Mouse (Mus musculus) forebrain, embryonic 16.5 days (tissue): Measurements from ENCODE around the gene Med12l. TPM values are rescaled to one million over a fixed set of nuclear protein-coding genes. Genes with fewer than 3 reads are reported as not detected.
"Not testable (repeated sequence)": the region's sequence is repeated elsewhere in the genome, so short reads cannot be mapped to it uniquely, and the experiment has no call there.

Experiments used
- ATAC-seq: fragments of 200-750 bp; cut with Nextera tagmentation; 2 replicates; pipeline ENCODE4 v1.8.0; 2017; ENCODE audit warnings: mild to moderate bottlenecking, moderate library complexity
- H3K27ac ChIP-seq: fragments of 300-500 bp; sonication (generic); 2 replicates; pipeline ENCODE4 v1.5.1; 2014; ENCODE audit warnings: low read length, control low read depth
- H3K27me3 ChIP-seq: fragments of 300-500 bp; sonication (generic); replicated peaks from 2 replicates; pipeline ENCODE4 v1.6.1; 2014; ENCODE audit warnings: low read length; ENCODE audit not compliant: control insufficient read depth, insufficient read depth
- H3K36me3 ChIP-seq: fragments of 300-500 bp; sonication (generic); 2 replicates; pipeline ENCODE4 v1.6.1; 2014; ENCODE audit not compliant: control insufficient read depth, insufficient read depth
- H3K4me1 ChIP-seq: fragments of 300-500 bp; sonication (generic); replicated peaks from 2 replicates; pipeline ENCODE4 v1.6.1; 2014; ENCODE audit warnings: low read length; ENCODE audit not compliant: control insufficient read depth, insufficient read depth
- H3K4me2 ChIP-seq: fragments of 300-500 bp; sonication (generic); 2 replicates; pipeline ENCODE4 v1.6.1; 2014; ENCODE audit warnings: mild to moderate bottlenecking, low read length, control low read depth
- H3K4me3 ChIP-seq: fragments of 300-500 bp; sonication (generic); replicated peaks from 2 replicates; pipeline ENCODE4 v1.5.1; 2014; ENCODE audit warnings: mild to moderate bottlenecking, low read length, control low read depth
- H3K9ac ChIP-seq: fragments of 300-500 bp; sonication (generic); replicated peaks from 2 replicates; pipeline ENCODE4 v1.6.1; 2014; ENCODE audit warnings: low read depth, low read length, control low read depth
- H3K9me3 ChIP-seq: fragments of 300-500 bp; sonication (generic); 2 replicates; pipeline ENCODE4 v1.6.1; 2016; ENCODE audit warnings: low read length; ENCODE audit not compliant: control insufficient read depth
- WGBS: fragments of 180-500 bp; shearing (Covaris S2); extraction: QIAGEN DNeasy Blood & Tissue Kit; methylation state at CpG from one replicate; pipeline ENCODE4 v1.1.7; 2014; 5-methylcytosine and 5-hydroxymethylcytosine counted together
- polyA plus RNA-seq: library from polyadenylated mRNA; unstranded; fragments of >200 nt; fragmentation: Nextera tagmentation; extraction: Ambion mirVana; gene quantifications from 2 replicates; pipeline ENCODE4 v1.2.1, GENCODE M21; 2015

Gene Med12l
- polyA plus RNA-seq, 1 experiment from 2014 or later: 4.3 TPM

- H3K9ac ChIP-seq: no peak overlapping the region
Observed at GRCm38 (mm10) chr3:59054834-59055535, 49.4 kb downstream of the Med12l start.

GRCm38 (mm10) chr3:59059022-59059541 is 53.5 kb downstream of the Med12l start:
- Histone ChIP-seq H3K9ac (no peak overlapping the region; the same call in 1 of the 2 replicates), H3K9me3 (no peaks in the 10 kb centered on the region), H3K27ac (no peak overlapping the region), H3K4me1 (peaks cover 5% of the 10 kb centered on the region), H3K36me3 (no peaks in the 10 kb centered on the region), H3K4me3 (no peak overlapping the region), H3K4me2 (peak overlapping the region; percentile 32), H3K27me3 (no peaks in the 10 kb centered on the region)
- peak; percentile 97 for ATAC-seq
- 5% methylated on average over 7 of the region's 7 CpGs for WGBS

More at GRCm38 (mm10) chr3:59054834-59055535, 49.4 kb downstream of the Med12l start:
- Histone ChIP-seq H3K27me3 (no peaks in the 10 kb centered on the region), H3K4me2 (no peak overlapping the region), H3K36me3 (no peaks in the 10 kb centered on the region), H3K4me3 (no peak overlapping the region), H3K9me3 (no peaks in the 10 kb centered on the region), H3K27ac (no peak overlapping the region), H3K4me1 (peaks cover 5% of the 10 kb centered on the region)
- 89% methylated on average over 17 of the region's 17 CpGs for WGBS
- ATAC-seq: no peak

GRCm38 (mm10) chr3:59060131-59060530 is 54.5 kb downstream of the Med12l start:
- no peak for ATAC-seq
- WGBS: 88% methylated on average over 7 of the region's 7 CpGs
- Histone ChIP-seq H3K4me1 (peaks cover 5% of the 10 kb centered on the region), H3K36me3 (no peaks in the 10 kb centered on the region), H3K4me2 (no peak overlapping the region), H3K27me3 (no peaks in the 10 kb centered on the region), H3K27ac (no peak overlapping the region), H3K4me3 (no peak overlapping the region), H3K9me3 (no peaks in the 10 kb centered on the region), H3K9ac (no peak overlapping the region)

GRCm38 (mm10) chr3:59062141-59062540 is 56.5 kb downstream of the Med12l start:
- Histone ChIP-seq H3K9ac (no peak overlapping the region), H3K27ac (no peak overlapping the region), H3K27me3 (no peaks in the 10 kb centered on the region), H3K4me3 (no peak overlapping the region), H3K4me1 (peaks cover 5% of the 10 kb centered on the region), H3K36me3 (no peaks in the 10 kb centered on the region), H3K9me3 (no peaks in the 10 kb centered on the region), H3K4me2 (no peak overlapping the region)
- WGBS: 62% methylated on average over 5 of the region's 5 CpGs
- no peak for ATAC-seq

- Histone ChIP-seq H3K9me3 (no peaks in the 10 kb centered on the region), H3K27me3 (no peaks in the 10 kb centered on the region), H3K4me2 (no peak overlapping the region), H3K9ac (no peak overlapping the region), H3K27ac (no peak overlapping the region), H3K4me1 (peaks cover 5% of the 10 kb centered on the region), H3K36me3 (no peaks in the 10 kb centered on the region), H3K4me3 (no peak overlapping the region)
- 98% methylated on average over 4 of the region's 4 CpGs for WGBS
- no peak for ATAC-seq
Observed at GRCm38 (mm10) chr3:59063431-59063830, 57.8 kb downstream of the Med12l start.

GRCm38 (mm10) chr3:59065937-59066336 is 60.3 kb downstream of the Med12l start:
- H3K4me2 ChIP-seq: no peak overlapping the region
- H3K27me3 ChIP-seq: no peaks in the 10 kb centered on the region
- no peak for ATAC-seq
- no peak overlapping the region for H3K27ac ChIP-seq
- H3K4me1 ChIP-seq: no peaks in the 10 kb centered on the region
- H3K9ac ChIP-seq: no peak overlapping the region
- no peaks in the 10 kb centered on the region for H3K9me3 ChIP-seq
- 88% methylated on average over 3 of the region's 3 CpGs for WGBS
- no peaks in the 10 kb centered on the region for H3K36me3 ChIP-seq
- H3K4me3 ChIP-seq: no peak overlapping the region

GRCm38 (mm10) chr3:59066558-59067294 is 61.1 kb downstream of the Med12l start:
- Histone ChIP-seq H3K4me3 (no peak overlapping the region), H3K4me1 (no peaks in the 10 kb centered on the region), H3K36me3 (no peaks in the 10 kb centered on the region), H3K9ac (no peak overlapping the region), H3K27me3 (no peaks in the 10 kb centered on the region), H3K4me2 (no peak overlapping the region), H3K27ac (no peak overlapping the region), H3K9me3 (no peaks in the 10 kb centered on the region)
- ATAC-seq: no peak
- WGBS: 72% methylated on average over 8 of the region's 8 CpGs

GRCm38 (mm10) chr3:59069071-59069470 is 63.4 kb downstream of the Med12l start:
- H3K27ac ChIP-seq: not testable (repeated sequence)

GRCm38 (mm10) chr3:59077278-59077677 is 71.7 kb downstream of the Med12l start:
- H3K4me1 ChIP-seq: no peaks in the 10 kb centered on the region
- H3K4me3 ChIP-seq: no peak overlapping the region
- no peaks in the 10 kb centered on the region for H3K9me3 ChIP-seq
- no peak overlapping the region for H3K27ac ChIP-seq
- H3K4me2 ChIP-seq: no peak overlapping the region
- ATAC-seq: 0 out of 2 replicates have a peak, but pooled peaks have one; percentile 32
- no peak overlapping the region for H3K9ac ChIP-seq
- no peaks in the 10 kb centered on the region for H3K36me3 ChIP-seq
- no peaks in the 10 kb centered on the region for H3K27me3 ChIP-seq
- whole genome bisulfite sequencing: 49% methylated on average over 4 of the region's 4 CpGs

More at GRCm38 (mm10) chr3:59069071-59069470, 63.4 kb downstream of the Med12l start:
- H3K36me3 ChIP-seq, H3K4me2 ChIP-seq, H3K4me1 ChIP-seq, H3K27me3 ChIP-seq, H3K9me3 ChIP-seq, H3K9ac ChIP-seq, ATAC-seq, H3K4me3 ChIP-seq: not testable (repeated sequence)
- WGBS: 78% methylated on average over 1 of the region's 1 CpGs
